Mouse (Mus musculus) forebrain, embryonic 15.5 days (tissue): ENCODE data around the gene Lrrtm1. TPM values are rescaled to one million over a fixed set of nuclear protein-coding genes. Genes with fewer than 3 reads are reported as not detected.

Experiments
- ATAC-seq: fragments of 200-750 bp; cut with Nextera tagmentation; replicated peaks from 2 replicates; pipeline ENCODE4 v1.8.0; 2017; ENCODE audit warnings: mild to moderate bottlenecking, moderate TSS enrichment, moderate library complexity
- H3K27ac ChIP-seq: fragments of 300-500 bp; sonication (generic); replicated peaks from 2 replicates; pipeline ENCODE4 v1.5.1; 2015; ENCODE audit warnings: mild to moderate bottlenecking, inconsistent platforms
- H3K27me3 ChIP-seq: fragments of 300-500 bp; sonication (generic); 2 replicates; pipeline ENCODE4 v1.6.1; 2015; ENCODE audit warnings: inconsistent platforms
- H3K36me3 ChIP-seq: fragments of 300-500 bp; sonication (generic); 2 replicates; pipeline ENCODE4 v1.6.1; 2015; ENCODE audit warnings: mild to moderate bottlenecking, inconsistent platforms
- H3K4me1 ChIP-seq: fragments of 300-500 bp; sonication (generic); 2 replicates; pipeline ENCODE4 v1.6.1; 2015; ENCODE audit warnings: inconsistent platforms
- H3K4me2 ChIP-seq: fragments of 300-500 bp; sonication (generic); replicated peaks from 2 replicates; pipeline ENCODE4 v1.6.1; 2015; ENCODE audit warnings: mild to moderate bottlenecking, inconsistent platforms
- H3K4me3 ChIP-seq: fragments of 300-500 bp; sonication (generic); 2 replicates; pipeline ENCODE4 v1.5.1; 2015; ENCODE audit warnings: mild to moderate bottlenecking, inconsistent platforms
- H3K9ac ChIP-seq: fragments of 300-500 bp; sonication (generic); replicated peaks from 2 replicates; pipeline ENCODE4 v1.6.1; 2015; ENCODE audit warnings: mild to moderate bottlenecking, inconsistent platforms
- H3K9me3 ChIP-seq: fragments of 300-500 bp; sonication (generic); 2 replicates; pipeline ENCODE4 v1.6.1; 2016; ENCODE audit warnings: inconsistent platforms
- WGBS: fragments of 180-500 bp; shearing (Covaris S2); methylation state at CpG from one replicate; pipeline ENCODE4 v1.1.7; 2015; ENCODE audit warnings: mixed read lengths; 5-methylcytosine and 5-hydroxymethylcytosine counted together
- polyA plus RNA-seq: library from polyadenylated mRNA; unstranded; fragments of >200 nt; fragmentation: Nextera tagmentation; extraction: Ambion mirVana; gene quantifications from 2 replicates; pipeline ENCODE4 v1.2.1, GENCODE M21; 2015

The Lrrtm1 gene
- polyA plus RNA-seq, 1 experiment from 2014 or later: 54.7 TPM

- WGBS: under 1% methylated on average over 43 of the region's 43 CpGs
- ATAC-seq: peak; percentile 41
- H3K36me3 ChIP-seq: no peaks in the 10 kb centered on the region
- no peaks in the 10 kb centered on the region for H3K9me3 ChIP-seq
- H3K4me2 ChIP-seq: peak overlapping the region; percentile 98
- H3K27ac ChIP-seq: peak overlapping the region; percentile 87
- peaks cover 44% of the 10 kb centered on the region for H3K4me1 ChIP-seq
- no peaks in the 10 kb centered on the region for H3K27me3 ChIP-seq
- peak overlapping the region; percentile 77 for H3K4me3 ChIP-seq
- H3K9ac ChIP-seq: peak overlapping the region; percentile 78
These were observed 1.2 kb downstream of the Lrrtm1 start for GRCm38 (mm10) chr6:77243541-77244231.

- WGBS: 73% methylated on average over 5 of the region's 5 CpGs
These were observed 11.0 kb downstream of the Lrrtm1 start for GRCm38 (mm10) chr6:77253480-77253879.

GRCm38 (mm10) chr6:77256348-77256747, 13.9 kb downstream of the Lrrtm1 start:
- no peak overlapping the region for H3K27ac ChIP-seq
- H3K4me1 ChIP-seq: peaks cover 6% of the 10 kb centered on the region; the same call in 1 of the 2 replicates
- 94% methylated on average over 4 of the region's 4 CpGs for WGBS
- H3K27me3 ChIP-seq: no peaks in the 10 kb centered on the region
- no peaks in the 10 kb centered on the region for H3K36me3 ChIP-seq
- no peak overlapping the region for H3K4me2 ChIP-seq
- no peaks in the 10 kb centered on the region for H3K9me3 ChIP-seq
- ATAC-seq: no peak
- H3K4me3 ChIP-seq: no peak overlapping the region
- no peak overlapping the region for H3K9ac ChIP-seq

More at GRCm38 (mm10) chr6:77253480-77253879, 11.0 kb downstream of the Lrrtm1 start:
- H3K9ac ChIP-seq: no peak overlapping the region
- H3K4me1 ChIP-seq: peaks cover 20% of the 10 kb centered on the region
- H3K36me3 ChIP-seq: no peaks in the 10 kb centered on the region
- H3K27me3 ChIP-seq: no peaks in the 10 kb centered on the region
- no peak overlapping the region for H3K4me3 ChIP-seq
- no peaks in the 10 kb centered on the region for H3K9me3 ChIP-seq
- H3K27ac ChIP-seq: no peak overlapping the region
- H3K4me2 ChIP-seq: no peak overlapping the region
- no peak for ATAC-seq

- 20% methylated on average over 7 of the region's 7 CpGs for WGBS
- Histone ChIP-seq H3K4me2 (no peak overlapping the region), H3K4me1 (peaks cover 6% of the 10 kb centered on the region; the same call in 1 of the 2 replicates), H3K36me3 (no peaks in the 10 kb centered on the region), H3K9ac (no peak overlapping the region), H3K4me3 (no peak overlapping the region), H3K9me3 (no peaks in the 10 kb centered on the region), H3K27ac (no peak overlapping the region), H3K27me3 (no peaks in the 10 kb centered on the region)
- peak; percentile 77; the same call in 1 of the 2 replicates for ATAC-seq
These were observed 15.0 kb downstream of the Lrrtm1 start for GRCm38 (mm10) chr6:77257358-77258105.

- no peak for ATAC-seq
- Histone ChIP-seq H3K4me1 (0 out of 2 replicates have a peak, but pooled peaks cover 2% of the 10 kb centered on the region), H3K27ac (no peak overlapping the region), H3K36me3 (no peaks in the 10 kb centered on the region), H3K4me3 (no peak overlapping the region), H3K4me2 (no peak overlapping the region), H3K9me3 (no peaks in the 10 kb centered on the region), H3K27me3 (no peaks in the 10 kb centered on the region), H3K9ac (no peak overlapping the region)
- 86% methylated on average over 3 of the region's 3 CpGs for WGBS
These were observed 22.7 kb downstream of the Lrrtm1 start for GRCm38 (mm10) chr6:77265163-77265562.

GRCm38 (mm10) chr6:77278794-77279193, 36.3 kb downstream of the Lrrtm1 start:
- no peak overlapping the region for H3K4me2 ChIP-seq
- no peak overlapping the region for H3K9ac ChIP-seq
- no peak overlapping the region for H3K4me3 ChIP-seq
- no peaks in the 10 kb centered on the region for H3K4me1 ChIP-seq
- no peak overlapping the region for H3K27ac ChIP-seq
- WGBS: 73% methylated on average over 5 of the region's 5 CpGs
- ATAC-seq: no peak
- no peaks in the 10 kb centered on the region for H3K36me3 ChIP-seq
- H3K27me3 ChIP-seq: no peaks in the 10 kb centered on the region
- H3K9me3 ChIP-seq: no peaks in the 10 kb centered on the region

- Histone ChIP-seq H3K4me1 (0 out of 2 replicates have a peak, but pooled peaks cover under 1% of the 10 kb centered on the region), H3K9ac (no peak overlapping the region), H3K27me3 (no peaks in the 10 kb centered on the region), H3K36me3 (no peaks in the 10 kb centered on the region), H3K4me3 (no peak overlapping the region), H3K27ac (no peak overlapping the region), H3K9me3 (no peaks in the 10 kb centered on the region), H3K4me2 (no peak overlapping the region)
- no peak for ATAC-seq
- WGBS: 93% methylated on average over 5 of the region's 5 CpGs
These were observed 43.8 kb downstream of the Lrrtm1 start for GRCm38 (mm10) chr6:77286317-77286716.

GRCm38 (mm10) chr6:77288402-77288801, 45.9 kb downstream of the Lrrtm1 start:
- Histone ChIP-seq H3K27me3 (no peaks in the 10 kb centered on the region), H3K4me3 (no peak overlapping the region), H3K9me3 (no peaks in the 10 kb centered on the region), H3K4me2 (no peak overlapping the region), H3K9ac (no peak overlapping the region), H3K4me1 (peaks cover 3% of the 10 kb centered on the region; the same call in 1 of the 2 replicates), H3K36me3 (no peaks in the 10 kb centered on the region), H3K27ac (no peak overlapping the region)
- ATAC-seq: no peak

- Histone ChIP-seq H3K4me2 (no peak overlapping the region), H3K4me1 (peaks cover 3% of the 10 kb centered on the region; the same call in 1 of the 2 replicates), H3K9me3 (no peaks in the 10 kb centered on the region), H3K36me3 (no peaks in the 10 kb centered on the region), H3K9ac (no peak overlapping the region), H3K27me3 (no peaks in the 10 kb centered on the region), H3K4me3 (no peak overlapping the region), H3K27ac (no peak overlapping the region)
- 48% methylated on average over 6 of the region's 6 CpGs for WGBS
- ATAC-seq: no peak
These were observed 48.9 kb downstream of the Lrrtm1 start for GRCm38 (mm10) chr6:77291415-77291814.

- no peaks in the 10 kb centered on the region for H3K36me3 ChIP-seq
- no peaks in the 10 kb centered on the region for H3K4me1 ChIP-seq
- 87% methylated on average over 1 of the region's 1 CpGs for WGBS
- H3K27ac ChIP-seq: no peak overlapping the region
- no peak overlapping the region for H3K9ac ChIP-seq
- no peaks in the 10 kb centered on the region for H3K27me3 ChIP-seq
- H3K4me3 ChIP-seq: no peak overlapping the region
- H3K4me2 ChIP-seq: no peak overlapping the region
- no peaks in the 10 kb centered on the region for H3K9me3 ChIP-seq
- no peak for ATAC-seq
These were observed 58.8 kb downstream of the Lrrtm1 start for GRCm38 (mm10) chr6:77301305-77301704.

GRCm38 (mm10) chr6:77306796-77307195, 64.3 kb downstream of the Lrrtm1 start:
- Histone ChIP-seq H3K36me3 (no peaks in the 10 kb centered on the region), H3K27ac (no peak overlapping the region), H3K27me3 (no peaks in the 10 kb centered on the region), H3K9me3 (no peaks in the 10 kb centered on the region), H3K4me3 (no peak overlapping the region), H3K4me1 (no peaks in the 10 kb centered on the region), H3K9ac (no peak overlapping the region), H3K4me2 (no peak overlapping the region)
- WGBS: 98% methylated on average over 3 of the region's 3 CpGs
- no peak for ATAC-seq
